Mouse (Mus musculus): ENCODE measurements at regions not wholly inside any gene's neighbourhood (a gene's known extent, or its start where the extent isn't known, plus 50 kb on each side); places are given as distances from the start of the nearest gene placed in this dataset.

- TF ChIP-seq POLR2A (IDR thresholded peaks at IDR 0.05; ENCODE audit: insufficient read length, low read depth) (no peak), TCF12 (IDR thresholded peaks at IDR 0.05; ENCODE audit: insufficient read depth, poor library complexity, severe bottlenecking) (no peak), USF1 (IDR thresholded peaks at IDR 0.05; ENCODE audit: low read depth) (no peak), CEBPB (IDR thresholded peaks at IDR 0.05; ENCODE audit: insufficient read depth, poor library complexity, severe bottlenecking) (no peak), MAX (IDR thresholded peaks at IDR 0.05; ENCODE audit: low read depth) (no peak), MYOG (IDR thresholded peaks at IDR 0.05; ENCODE audit: control insufficient read depth in 1 of 3, insufficient read depth in 1 of 3, insufficient read length in 2 of 3, low read depth in 2 of 3) (no peak), POLR2AphosphoS2 (IDR thresholded peaks at IDR 0.05; ENCODE audit: insufficient read length, low read depth) (no peak), E2F4 (IDR thresholded peaks at IDR 0.05; ENCODE audit: insufficient read depth) (no peak), REST (IDR thresholded peaks at IDR 0.05; ENCODE audit: insufficient read depth, insufficient read length) (no peak)
These were observed 1132.9 kb downstream of the Gsdmc2 start for GRCm38 (mm10) chr15:62712060-62712542.
